Mouse (Mus musculus): ENCODE data around the gene Sirt4. TPM values are rescaled to one million over a fixed set of nuclear protein-coding genes. Genes with fewer than 3 reads are reported as not detected.
A peak's percentile ranks its signal among the peaks of the same experiment; 100 is the strongest.

Sirt4 gene
- polyA plus RNA-seq (2016; fragmentation: Nextera tagmentation; extraction: Ambion mirVana) = 14.7 and 18.0 TPM in 2 replicates

GRCm38 (mm10) chr5:115483947-115484920 lies at the start of gene Sirt4:
Sirt4 (minus strand) TSS chr5:115484725.
- Histone ChIP-seq H3K27me3 (replicated peaks) (peaks cover 35% of the 10 kb centered on the region), H3K27ac (ENCODE audit: poor library complexity, severe bottlenecking) (peak within 1 kb of the TSS; percentile 7; the same call in 1 of the 2 replicates), H3K9me3 (replicated peaks) (no peaks in the 10 kb centered on the region), H3K36me3 (peaks cover 5% of the 10 kb centered on the region; the same call in 1 of the 2 replicates), H3K4me1 (replicated peaks) (peaks cover 16% of the 10 kb centered on the region), H3K4me2 (peak within 1 kb of the TSS; percentile 64), H3K4me3 (peak within 1 kb of the TSS; percentile 54), H3K9ac (peak within 1 kb of the TSS; percentile 71)
- ATAC-seq (ENCODE audit: insufficient number of reproducible peaks, low FRiP score) = peak; percentile 84
- WGBS = 8% methylated on average over 30 of the region's 30 CpGs

DNA sequence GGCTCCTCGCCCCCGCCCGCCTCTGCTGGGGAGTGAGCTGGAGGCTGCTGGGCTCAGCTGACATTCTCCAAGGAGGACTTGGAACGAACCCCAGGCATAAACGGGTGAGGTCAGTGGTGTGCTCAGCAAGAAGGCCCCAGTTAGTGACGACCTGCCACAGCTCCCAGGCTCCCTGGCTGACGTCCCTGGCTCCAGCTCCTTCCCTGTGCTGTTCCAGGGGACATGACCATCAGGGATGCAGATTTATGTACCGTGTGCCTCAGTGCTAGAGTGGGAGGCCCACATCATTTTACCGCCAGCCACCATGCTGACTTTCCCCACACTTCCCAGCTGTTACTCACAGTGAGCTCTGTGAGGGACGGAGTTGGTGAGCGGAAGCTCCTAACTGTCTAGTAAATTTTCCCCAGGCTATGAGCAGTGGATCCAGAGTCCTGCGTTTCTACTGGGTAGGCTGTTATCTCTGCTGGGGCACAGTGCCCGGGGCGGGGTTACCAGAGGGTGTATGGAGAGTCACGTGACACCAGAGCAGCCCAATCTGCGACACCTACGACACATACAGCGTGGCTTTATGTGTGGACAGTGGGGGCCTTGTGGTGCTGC lies 47.2 kb upstream of the Sirt4 start:
- peak overlapping the region; percentile 45 for H3K4me2 ChIP-seq
- 0 out of 2 replicates have a peak overlapping the region, but pooled peaks have one; percentile 5 for H3K4me3 ChIP-seq
- H3K36me3 ChIP-seq = no peaks in the 10 kb centered on the region
- H3K27ac ChIP-seq (ENCODE audit: poor library complexity, severe bottlenecking) = peak overlapping the region; percentile 85
- H3K4me1 ChIP-seq (replicated peaks) = peaks cover 80% of the 10 kb centered on the region
- WGBS = 24% methylated on average over 18 of the region's 18 CpGs
- peak; percentile 65 for ATAC-seq (ENCODE audit: insufficient number of reproducible peaks, low FRiP score)
- H3K27me3 ChIP-seq (replicated peaks) = no peaks in the 10 kb centered on the region
- no peaks in the 10 kb centered on the region for H3K9me3 ChIP-seq (replicated peaks)
- H3K9ac ChIP-seq = peak overlapping the region; percentile 59

DNA sequence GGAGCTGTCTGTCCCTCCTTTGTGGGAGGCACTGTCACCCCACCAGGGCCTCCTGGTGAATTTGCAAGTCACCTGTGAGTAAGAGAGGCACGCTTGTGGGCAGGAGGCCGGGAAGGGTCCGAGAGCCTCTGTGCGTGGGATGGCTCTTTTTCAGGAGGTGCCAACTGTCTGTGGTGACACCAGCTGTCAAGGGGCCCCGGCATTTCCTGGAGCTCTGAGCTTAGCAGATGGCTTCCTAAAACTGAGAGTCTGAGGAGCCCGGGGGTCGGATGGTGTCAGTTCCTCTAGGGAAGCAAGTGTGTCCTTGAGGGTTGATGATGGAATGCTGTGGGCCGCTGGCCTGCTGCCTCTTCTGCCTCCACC lies 45.9 kb upstream of the Sirt4 start:
- Histone ChIP-seq H3K9ac (peak overlapping the region; percentile 4; the same call in 1 of the 2 replicates), H3K4me1 (replicated peaks) (peaks cover 82% of the 10 kb centered on the region), H3K36me3 (0 out of 2 replicates have a peak, but pooled peaks cover 3% of the 10 kb centered on the region), H3K4me3 (no peak overlapping the region), H3K27ac (ENCODE audit: poor library complexity, severe bottlenecking) (peak overlapping the region; percentile 85; the same call in 1 of the 2 replicates), H3K9me3 (replicated peaks) (no peaks in the 10 kb centered on the region), H3K4me2 (peak overlapping the region; percentile 38; the same call in 1 of the 2 replicates), H3K27me3 (replicated peaks) (no peaks in the 10 kb centered on the region)
- WGBS = 46% methylated on average over 8 of the region's 8 CpGs
- ATAC-seq (ENCODE audit: insufficient number of reproducible peaks, low FRiP score) = no peak

GRCm38 (mm10) chr5:115529742-115530446 lies 45.4 kb upstream of the Sirt4 start:
- ATAC-seq (ENCODE audit: insufficient number of reproducible peaks, low FRiP score) = no peak

GRCm38 (mm10) chr5:115529364-115529741 lies 44.8 kb upstream of the Sirt4 start:
- Histone ChIP-seq H3K4me1 (replicated peaks) (peaks cover 82% of the 10 kb centered on the region), H3K27ac (ENCODE audit: poor library complexity, severe bottlenecking) (peak overlapping the region; percentile 85), H3K9ac (peak overlapping the region; percentile 4), H3K9me3 (replicated peaks) (no peaks in the 10 kb centered on the region), H3K36me3 (0 out of 2 replicates have a peak, but pooled peaks cover 3% of the 10 kb centered on the region), H3K4me2 (peak overlapping the region; percentile 38; the same call in 1 of the 2 replicates), H3K27me3 (replicated peaks) (no peaks in the 10 kb centered on the region), H3K4me3 (no peak overlapping the region)
- WGBS = 30% methylated on average over 8 of the region's 8 CpGs
- no peak for ATAC-seq (ENCODE audit: insufficient number of reproducible peaks, low FRiP score)

More at GRCm38 (mm10) chr5:115529742-115530446, 45.4 kb upstream of the Sirt4 start:
- 0 out of 2 replicates have a peak, but pooled peaks cover 3% of the 10 kb centered on the region for H3K36me3 ChIP-seq
- H3K9me3 ChIP-seq (replicated peaks) = no peaks in the 10 kb centered on the region
- peak overlapping the region; percentile 38; the same call in 1 of the 2 replicates for H3K4me2 ChIP-seq
- WGBS = 42% methylated on average over 7 of the region's 7 CpGs
- H3K4me1 ChIP-seq (replicated peaks) = peaks cover 82% of the 10 kb centered on the region
- H3K27ac ChIP-seq (ENCODE audit: poor library complexity, severe bottlenecking) = peak overlapping the region; percentile 85
- H3K9ac ChIP-seq = peak overlapping the region; percentile 4
- no peak overlapping the region for H3K4me3 ChIP-seq
- no peaks in the 10 kb centered on the region for H3K27me3 ChIP-seq (replicated peaks)

DNA sequence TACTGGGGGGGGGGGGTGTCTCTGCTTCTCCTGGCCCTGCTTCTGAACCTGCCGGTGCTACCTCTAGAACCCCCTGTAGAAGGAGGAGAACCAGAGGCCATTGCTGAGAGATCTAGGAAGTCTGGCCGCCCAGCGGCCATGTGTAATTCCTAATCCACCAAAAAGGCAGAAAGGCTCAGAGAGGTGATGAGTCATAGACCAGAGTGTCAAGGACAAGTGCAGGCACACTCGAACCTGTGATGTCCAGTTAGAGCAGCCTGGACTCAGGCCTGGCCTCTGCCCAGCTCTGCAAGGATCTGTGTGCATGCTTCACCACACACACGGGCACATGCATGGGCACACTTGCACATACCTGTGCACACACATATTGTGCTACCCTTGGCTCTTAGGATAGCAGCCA lies 43.6 kb upstream of the Sirt4 start:
- no peak overlapping the region for H3K4me2 ChIP-seq
- no peak overlapping the region for H3K9ac ChIP-seq
- no peak overlapping the region for H3K4me3 ChIP-seq
- no peak overlapping the region for H3K27ac ChIP-seq (ENCODE audit: poor library complexity, severe bottlenecking)
- H3K4me1 ChIP-seq (replicated peaks) = peaks cover 82% of the 10 kb centered on the region
- H3K36me3 ChIP-seq = 0 out of 2 replicates have a peak, but pooled peaks cover 3% of the 10 kb centered on the region
- 69% methylated on average over 5 of the region's 5 CpGs for WGBS
- ATAC-seq (ENCODE audit: insufficient number of reproducible peaks, low FRiP score) = no peak
- H3K9me3 ChIP-seq (replicated peaks) = no peaks in the 10 kb centered on the region
- H3K27me3 ChIP-seq (replicated peaks) = no peaks in the 10 kb centered on the region

DNA sequence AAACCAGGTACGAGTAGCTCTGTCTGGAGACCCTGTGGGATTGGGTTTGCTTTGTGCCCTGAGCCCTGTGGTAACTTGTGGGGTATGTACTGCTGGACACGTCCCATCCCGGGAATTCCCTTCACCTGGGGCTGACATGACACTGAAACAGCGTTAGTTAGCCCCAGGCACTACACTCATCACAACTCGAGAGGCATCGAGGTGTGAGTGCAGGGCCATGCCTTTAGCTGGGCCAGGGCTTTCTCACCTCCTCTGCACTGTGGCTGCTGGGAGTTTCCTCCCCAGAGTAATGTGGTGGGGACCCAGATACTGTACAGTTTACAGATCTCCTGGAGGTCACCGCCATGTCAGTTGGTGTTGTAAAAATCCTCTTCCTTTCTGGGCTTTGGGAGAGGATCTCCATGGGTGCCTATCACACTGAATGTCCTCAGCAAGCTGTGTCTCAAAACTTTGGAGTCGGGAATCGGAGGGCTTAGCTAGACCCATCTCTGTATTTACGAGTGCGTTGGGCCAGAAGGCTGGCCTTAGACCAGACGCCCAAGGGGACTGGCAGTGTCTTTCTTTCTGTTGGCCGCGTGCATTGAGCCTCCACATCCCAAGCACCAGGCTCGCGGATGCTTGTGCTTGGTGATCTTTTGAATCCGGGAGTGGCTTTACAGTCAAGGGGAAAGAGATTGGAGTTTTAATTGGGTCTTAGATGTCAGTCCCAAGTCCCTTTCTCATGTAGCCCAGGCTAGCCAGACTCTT lies 42.1 kb upstream of the Sirt4 start:
- H3K9ac ChIP-seq = no peak overlapping the region
- 90% methylated on average over 17 of the region's 17 CpGs for WGBS

DNA sequence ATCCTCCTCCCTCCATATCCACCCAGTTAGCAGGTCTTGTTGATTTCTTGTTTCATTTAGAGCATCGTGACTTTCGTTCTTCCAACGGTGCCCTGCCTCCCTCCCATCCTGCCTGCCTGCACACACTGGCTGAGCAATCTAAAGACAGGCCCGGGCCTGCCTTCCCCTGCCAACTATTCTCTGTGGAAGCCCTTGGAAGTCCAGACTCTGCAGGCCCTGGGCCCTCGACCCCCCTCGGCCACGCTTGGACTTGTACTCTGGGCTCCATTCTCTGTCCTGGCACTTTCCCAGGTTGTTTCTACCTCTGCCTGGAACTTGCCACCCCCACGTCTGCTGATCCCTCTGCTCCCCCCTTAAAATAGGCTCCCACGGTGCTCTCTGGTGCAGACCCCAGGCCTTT lies 41.4 kb upstream of the Sirt4 start:
- no peak overlapping the region for H3K4me3 ChIP-seq
- no peak for ATAC-seq (ENCODE audit: insufficient number of reproducible peaks, low FRiP score)
- H3K36me3 ChIP-seq = 0 out of 2 replicates have a peak, but pooled peaks cover 3% of the 10 kb centered on the region
- H3K4me2 ChIP-seq = no peak overlapping the region
- no peak overlapping the region for H3K27ac ChIP-seq (ENCODE audit: poor library complexity, severe bottlenecking)
- peaks cover 82% of the 10 kb centered on the region for H3K4me1 ChIP-seq (replicated peaks)
- H3K27me3 ChIP-seq (replicated peaks) = no peaks in the 10 kb centered on the region
- no peak overlapping the region for H3K9ac ChIP-seq
- 74% methylated on average over 9 of the region's 9 CpGs for WGBS
- no peaks in the 10 kb centered on the region for H3K9me3 ChIP-seq (replicated peaks)

More for the DNA sequence above, 42.1 kb upstream of the Sirt4 start:
- Histone ChIP-seq H3K4me2 (no peak overlapping the region), H3K4me1 (replicated peaks) (peaks cover 82% of the 10 kb centered on the region), H3K9me3 (replicated peaks) (no peaks in the 10 kb centered on the region), H3K27ac (ENCODE audit: poor library complexity, severe bottlenecking) (no peak overlapping the region), H3K27me3 (replicated peaks) (no peaks in the 10 kb centered on the region), H3K4me3 (no peak overlapping the region), H3K36me3 (0 out of 2 replicates have a peak, but pooled peaks cover 3% of the 10 kb centered on the region)
- ATAC-seq (ENCODE audit: insufficient number of reproducible peaks, low FRiP score) = no peak

DNA sequence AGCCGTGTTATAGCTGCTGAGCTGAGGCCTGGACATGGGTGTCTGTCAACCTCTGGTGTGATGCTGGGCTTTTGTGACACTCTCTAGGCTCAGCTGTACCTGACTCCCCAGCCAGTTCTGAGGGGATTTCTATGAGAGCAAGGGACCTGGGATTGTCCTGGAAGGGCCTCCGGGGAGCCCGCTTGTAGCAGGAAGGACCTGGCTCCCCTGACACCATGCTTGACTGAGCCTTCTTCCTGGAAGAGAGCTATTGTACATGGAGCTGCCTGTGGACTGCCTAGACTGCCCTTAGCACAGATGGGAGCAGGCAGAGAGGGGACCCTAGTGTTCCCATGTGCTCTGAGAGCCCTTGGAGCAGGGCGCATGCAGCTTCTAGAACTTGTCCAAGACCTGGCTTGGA lies 40.9 kb upstream of the Sirt4 start:
- no peak overlapping the region for H3K4me2 ChIP-seq
- no peak overlapping the region for H3K4me3 ChIP-seq
- no peaks in the 10 kb centered on the region for H3K27me3 ChIP-seq (replicated peaks)
- peaks cover 82% of the 10 kb centered on the region for H3K4me1 ChIP-seq (replicated peaks)
- H3K27ac ChIP-seq (ENCODE audit: poor library complexity, severe bottlenecking) = no peak overlapping the region
- H3K36me3 ChIP-seq = 0 out of 2 replicates have a peak, but pooled peaks cover 3% of the 10 kb centered on the region
- 86% methylated on average over 4 of the region's 4 CpGs for WGBS
- no peaks in the 10 kb centered on the region for H3K9me3 ChIP-seq (replicated peaks)
- no peak overlapping the region for H3K9ac ChIP-seq
- ATAC-seq (ENCODE audit: insufficient number of reproducible peaks, low FRiP score) = no peak

DNA sequence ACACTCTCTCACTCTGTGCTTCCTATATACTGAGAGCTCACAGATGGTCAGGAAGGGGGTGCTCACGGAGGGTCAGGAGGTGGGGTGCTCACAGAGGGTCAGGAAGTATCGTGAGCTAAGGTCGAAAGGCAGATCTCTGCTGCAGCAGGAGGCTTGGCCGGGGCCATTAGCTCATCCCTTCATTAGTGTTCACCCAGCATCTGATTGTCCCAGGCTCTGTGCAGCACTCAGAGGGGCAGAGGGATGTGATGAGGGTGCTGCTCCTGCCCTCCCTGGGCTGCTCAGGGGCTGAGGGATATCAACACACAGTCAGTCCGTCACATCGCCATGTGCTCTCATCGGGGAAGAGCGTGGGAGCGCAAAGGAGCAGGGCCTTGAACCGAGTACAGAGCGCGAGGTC lies 39.9 kb upstream of the Sirt4 start:
- Histone ChIP-seq H3K4me3 (no peak overlapping the region), H3K4me2 (peak overlapping the region; percentile 58), H3K4me1 (replicated peaks) (peaks cover 78% of the 10 kb centered on the region), H3K36me3 (0 out of 2 replicates have a peak, but pooled peaks cover 3% of the 10 kb centered on the region), H3K27me3 (replicated peaks) (no peaks in the 10 kb centered on the region), H3K9ac (peak overlapping the region; percentile 30; the same call in 1 of the 2 replicates), H3K27ac (ENCODE audit: poor library complexity, severe bottlenecking) (peak overlapping the region; percentile 37), H3K9me3 (replicated peaks) (no peaks in the 10 kb centered on the region)
- no peak; the same call in 1 of the 2 replicates for ATAC-seq (ENCODE audit: insufficient number of reproducible peaks, low FRiP score)
- WGBS = 47% methylated on average over 12 of the region's 12 CpGs
